Mouse (Mus musculus): ENCODE measurements around the gene Thap7. TPM values are rescaled to one million over a fixed set of nuclear protein-coding genes. Genes with fewer than 3 reads are reported as not detected.
"Not testable (repeated sequence)": the region's sequence is repeated elsewhere in the genome, so short reads cannot be mapped to it uniquely, and the experiment has no call there.

The Thap7 gene
- polyA plus RNA-seq, 1 experiment from 2014 or later = 58.3 TPM

DNA sequence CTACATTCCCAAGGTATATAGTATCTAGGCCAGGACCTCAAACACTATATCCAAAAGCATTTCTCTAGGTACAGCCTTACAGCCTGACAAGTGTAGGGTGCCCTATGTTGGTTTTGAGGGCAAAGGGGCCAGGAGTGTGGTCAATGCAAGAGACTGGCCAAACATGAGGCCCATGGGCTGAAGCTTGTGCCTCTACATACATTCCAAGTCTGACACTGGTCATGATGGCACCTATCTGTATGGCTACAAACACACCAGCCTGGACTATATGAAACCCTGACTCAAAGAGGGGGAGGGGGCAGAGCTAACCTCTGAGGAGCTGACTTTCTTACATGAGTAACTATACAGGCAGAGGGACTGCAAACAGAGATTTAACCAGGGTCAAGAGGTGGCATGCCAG, 3.3 kb downstream of the Thap7 start:
- H3K4me2 ChIP-seq = no peak overlapping the region
- no peak overlapping the region for H3K9ac ChIP-seq
- H3K9me3 ChIP-seq (replicated peaks) = no peaks in the 10 kb centered on the region
- no peak for ATAC-seq
- H3K36me3 ChIP-seq (ENCODE audit: poor library complexity, severe bottlenecking) = peaks cover 62% of the 10 kb centered on the region
- H3K27ac ChIP-seq = no peak overlapping the region
- no peak overlapping the region for H3K4me3 ChIP-seq
- peaks cover 21% of the 10 kb centered on the region for H3K4me1 ChIP-seq
- H3K27me3 ChIP-seq = no peaks in the 10 kb centered on the region

DNA sequence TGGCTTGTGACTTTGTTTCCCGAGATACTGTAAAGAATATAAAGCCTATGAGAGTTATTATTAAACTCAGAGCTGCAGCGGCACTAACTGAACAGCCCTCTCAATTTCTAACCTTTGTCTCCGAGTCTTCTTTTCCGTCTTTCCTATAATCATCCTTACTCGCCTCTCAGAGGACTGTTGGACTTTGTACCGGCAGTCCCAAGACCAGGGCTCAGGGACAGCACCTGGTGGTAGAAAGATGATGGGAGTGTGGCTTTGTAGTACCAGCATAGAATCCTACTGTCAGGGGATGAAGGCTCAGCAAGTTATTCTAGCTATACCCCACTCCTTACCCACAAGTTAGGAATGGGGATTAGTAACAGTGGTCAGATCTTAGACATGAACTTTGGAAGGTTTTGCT, 4.7 kb downstream of the Thap7 start:
- 92% methylated on average over 6 of the region's 6 CpGs for WGBS
- H3K36me3 ChIP-seq (ENCODE audit: poor library complexity, severe bottlenecking) = peaks cover 76% of the 10 kb centered on the region
- no peak overlapping the region for H3K4me3 ChIP-seq
- no peak for ATAC-seq
- peaks cover 10% of the 10 kb centered on the region for H3K4me1 ChIP-seq
- no peak overlapping the region for H3K4me2 ChIP-seq
- no peaks in the 10 kb centered on the region for H3K9me3 ChIP-seq (replicated peaks)
- H3K27ac ChIP-seq = no peak overlapping the region
- no peaks in the 10 kb centered on the region for H3K27me3 ChIP-seq
- no peak overlapping the region for H3K9ac ChIP-seq

DNA sequence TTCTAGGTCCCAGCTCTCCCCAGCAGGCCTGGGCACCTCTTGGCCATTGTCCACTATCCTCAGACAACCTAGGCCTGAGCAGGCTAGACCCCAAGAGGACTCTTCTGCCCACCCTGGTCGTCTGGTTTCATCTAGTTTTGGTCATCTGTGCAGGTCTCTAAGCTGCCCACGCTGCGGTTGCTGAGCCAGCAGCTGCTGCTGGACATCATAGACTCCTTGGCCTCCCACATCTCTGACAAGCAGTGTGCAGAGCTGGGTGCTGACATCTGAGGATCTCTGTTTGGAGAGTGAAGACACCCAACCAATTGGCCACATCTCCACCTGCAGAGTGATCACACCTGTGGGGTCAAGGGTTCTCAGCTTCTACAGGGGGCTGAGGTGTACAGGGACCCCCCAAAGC, 5.4 kb downstream of the Thap7 start:
- Histone ChIP-seq H3K36me3 (ENCODE audit: poor library complexity, severe bottlenecking) (peaks cover 83% of the 10 kb centered on the region), H3K9ac (no peak overlapping the region), H3K4me1 (peaks cover 10% of the 10 kb centered on the region), H3K4me2 (no peak overlapping the region), H3K9me3 (replicated peaks) (no peaks in the 10 kb centered on the region), H3K27me3 (no peaks in the 10 kb centered on the region), H3K4me3 (no peak overlapping the region), H3K27ac (no peak overlapping the region)
- 83% methylated on average over 3 of the region's 3 CpGs for WGBS
- no peak for ATAC-seq

DNA sequence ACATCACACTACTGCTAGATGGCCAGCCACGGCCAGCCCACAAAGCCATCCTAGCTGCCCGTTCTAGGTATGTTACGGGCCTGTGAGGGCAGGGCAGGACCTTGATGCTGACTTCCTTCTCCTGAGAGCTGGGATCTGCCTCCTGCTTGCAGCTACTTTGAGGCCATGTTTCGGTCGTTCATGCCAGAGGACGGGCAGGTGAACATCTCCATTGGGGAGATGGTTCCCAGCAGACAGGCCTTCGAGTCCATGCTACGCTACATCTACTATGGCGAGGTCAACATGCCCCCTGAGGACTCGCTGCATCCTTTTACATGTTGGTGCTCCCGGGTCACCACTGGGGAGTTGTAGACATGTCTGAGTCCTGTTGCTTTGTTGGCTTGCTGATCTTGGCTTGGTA, 6.8 kb downstream of the Thap7 start:
- Histone ChIP-seq H3K36me3 (ENCODE audit: poor library complexity, severe bottlenecking) (peaks cover 97% of the 10 kb centered on the region), H3K9me3 (replicated peaks) (no peaks in the 10 kb centered on the region), H3K27me3 (no peaks in the 10 kb centered on the region), H3K4me3 (no peak overlapping the region), H3K4me1 (no peaks in the 10 kb centered on the region), H3K9ac (no peak overlapping the region), H3K27ac (no peak overlapping the region), H3K4me2 (no peak overlapping the region)
- 91% methylated on average over 11 of the region's 11 CpGs for WGBS
- ATAC-seq = no peak

DNA sequence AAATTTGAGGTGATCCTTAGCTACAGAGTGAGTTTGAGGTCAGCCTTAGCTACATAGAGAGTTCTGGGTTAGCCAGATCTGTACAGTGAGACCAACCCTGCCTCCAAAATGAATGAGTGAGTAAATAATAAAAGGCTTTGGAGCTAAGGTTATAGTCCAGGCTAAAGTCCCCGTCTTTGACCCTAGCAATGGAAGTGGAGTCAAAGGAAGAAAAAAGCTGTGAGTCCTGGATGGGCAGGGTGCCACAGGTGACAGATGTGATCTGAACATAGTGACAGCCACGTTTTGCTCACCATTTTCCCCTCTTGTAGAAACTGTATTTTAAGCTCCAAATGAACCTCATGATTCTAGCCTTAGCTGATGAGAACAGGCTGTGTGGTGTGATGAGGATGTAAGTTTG, 12.0 kb downstream of the Thap7 start:
- no peaks in the 10 kb centered on the region for H3K9me3 ChIP-seq (replicated peaks)
- H3K4me2 ChIP-seq = no peak overlapping the region
- H3K27ac ChIP-seq = no peak overlapping the region
- H3K36me3 ChIP-seq (ENCODE audit: poor library complexity, severe bottlenecking) = peaks cover 99% of the 10 kb centered on the region
- no peaks in the 10 kb centered on the region for H3K4me1 ChIP-seq
- no peaks in the 10 kb centered on the region for H3K27me3 ChIP-seq
- H3K9ac ChIP-seq = no peak overlapping the region
- H3K4me3 ChIP-seq = no peak overlapping the region
- ATAC-seq = no peak
- WGBS = 93% methylated on average over 2 of the region's 2 CpGs

DNA sequence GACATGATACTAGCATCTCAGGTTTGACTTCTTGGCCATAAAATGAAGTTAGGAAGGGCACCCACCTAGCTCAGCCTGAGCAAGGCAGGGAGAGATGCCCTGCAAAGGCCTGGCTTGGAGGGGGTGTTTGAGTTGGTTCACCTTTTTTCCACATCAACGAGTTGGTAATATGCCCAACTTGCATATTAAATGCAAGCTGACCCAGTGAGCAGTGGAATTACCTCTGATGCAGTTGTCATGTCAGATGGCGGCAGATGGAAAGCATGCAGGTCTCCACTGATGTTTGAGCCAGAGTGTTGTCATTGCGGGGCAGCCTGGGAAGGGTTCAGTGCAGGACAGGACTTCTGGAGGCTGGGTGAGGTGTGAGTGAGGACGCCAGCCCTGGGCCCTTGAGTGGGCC, 19.5 kb downstream of the Thap7 start:
- Histone ChIP-seq H3K9ac (no peak overlapping the region; the same call in 1 of the 2 replicates), H3K4me3 (no peak overlapping the region), H3K4me2 (no peak overlapping the region), H3K27me3 (0 out of 2 replicates have a peak, but pooled peaks cover 1% of the 10 kb centered on the region), H3K9me3 (replicated peaks) (no peaks in the 10 kb centered on the region), H3K36me3 (ENCODE audit: poor library complexity, severe bottlenecking) (peaks cover 51% of the 10 kb centered on the region), H3K4me1 (peaks cover 18% of the 10 kb centered on the region), H3K27ac (no peak overlapping the region)
- 93% methylated on average over 4 of the region's 4 CpGs for WGBS
- ATAC-seq = no peak

DNA sequence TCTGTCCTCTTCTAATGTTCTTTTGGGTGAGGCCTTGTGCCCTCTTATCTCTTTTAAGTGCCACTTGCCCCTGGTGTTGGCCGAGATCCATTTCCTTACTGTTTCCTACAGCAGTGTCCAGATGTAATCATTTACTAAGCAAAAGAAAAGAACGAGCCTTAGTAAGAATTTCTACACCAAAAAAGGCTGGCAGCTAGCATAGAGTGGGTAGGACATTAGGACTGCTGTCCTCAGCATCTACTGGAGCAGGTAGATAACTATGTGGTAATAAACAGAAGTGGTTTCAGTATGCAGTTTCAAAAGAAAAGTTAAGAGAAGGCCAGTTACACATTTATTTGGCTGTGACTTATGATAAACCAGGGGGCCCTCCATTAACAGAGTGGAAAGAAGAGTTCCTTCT, 20.2 kb downstream of the Thap7 start:
- Histone ChIP-seq H3K4me3 (no peak overlapping the region), H3K9ac (0 out of 2 replicates have a peak overlapping the region, but pooled peaks have one; percentile 27), H3K27ac (no peak overlapping the region), H3K27me3 (0 out of 2 replicates have a peak, but pooled peaks cover 3% of the 10 kb centered on the region), H3K4me2 (no peak overlapping the region), H3K9me3 (replicated peaks) (no peaks in the 10 kb centered on the region), H3K4me1 (peaks cover 18% of the 10 kb centered on the region), H3K36me3 (ENCODE audit: poor library complexity, severe bottlenecking) (peaks cover 44% of the 10 kb centered on the region)
- ATAC-seq = no peak
- WGBS = 91% methylated on average over 2 of the region's 2 CpGs

DNA sequence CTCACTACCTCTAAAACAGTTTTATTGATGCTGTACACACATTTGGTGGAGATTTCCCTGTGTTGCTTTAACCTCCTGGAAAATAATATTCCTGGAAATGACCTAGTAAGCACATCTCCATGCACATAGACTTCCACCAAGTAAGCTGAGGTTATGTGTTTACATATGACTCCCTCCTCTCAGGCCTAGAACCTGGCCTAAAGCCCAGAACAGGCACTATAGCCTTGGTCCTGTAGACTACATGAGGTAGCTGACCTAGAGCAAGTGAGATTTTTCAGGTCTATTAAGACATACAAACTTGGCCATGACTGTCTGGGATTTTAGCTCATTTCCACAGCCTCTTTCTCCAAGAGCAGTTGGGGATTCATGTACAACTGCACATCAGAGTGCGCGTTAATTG, 20.8 kb downstream of the Thap7 start:
- WGBS = 97% methylated on average over 2 of the region's 2 CpGs
- no peak for ATAC-seq
- Histone ChIP-seq H3K9me3 (replicated peaks) (no peaks in the 10 kb centered on the region), H3K4me3 (peak overlapping the region; percentile 66), H3K4me2 (peak overlapping the region; percentile 83), H3K4me1 (peaks cover 18% of the 10 kb centered on the region), H3K27me3 (0 out of 2 replicates have a peak, but pooled peaks cover 3% of the 10 kb centered on the region), H3K27ac (no peak overlapping the region), H3K9ac (peak overlapping the region; percentile 85; the same call in 1 of the 2 replicates), H3K36me3 (ENCODE audit: poor library complexity, severe bottlenecking) (peaks cover 38% of the 10 kb centered on the region)

DNA sequence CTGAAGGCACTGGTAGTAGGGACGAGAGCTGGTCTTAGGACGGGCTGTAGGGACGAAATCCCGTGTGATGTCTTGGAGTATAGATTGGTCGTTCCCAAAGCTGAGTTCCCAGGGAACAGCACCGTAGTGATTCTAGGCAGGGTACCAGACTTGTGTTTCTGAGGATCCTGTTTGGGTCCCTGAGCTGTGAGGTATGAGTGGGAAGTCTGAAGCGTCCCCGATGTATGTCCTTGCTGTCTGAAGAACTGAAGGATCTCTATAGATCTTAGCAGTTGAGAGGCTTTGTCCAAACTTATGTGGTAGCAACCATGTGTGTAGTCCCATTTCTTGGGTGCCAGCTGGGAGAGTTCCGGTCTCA, 21.7 kb downstream of the Thap7 start:
- H3K4me3 ChIP-seq = peak overlapping the region; percentile 66
- 0 out of 2 replicates have a peak, but pooled peaks cover 3% of the 10 kb centered on the region for H3K27me3 ChIP-seq
- no peaks in the 10 kb centered on the region for H3K9me3 ChIP-seq (replicated peaks)
- peaks cover 29% of the 10 kb centered on the region for H3K36me3 ChIP-seq (ENCODE audit: poor library complexity, severe bottlenecking)
- H3K9ac ChIP-seq = peak overlapping the region; percentile 85
- no peak; the same call in 1 of the 2 replicates for ATAC-seq
- peak overlapping the region; percentile 83 for H3K4me2 ChIP-seq
- H3K27ac ChIP-seq = peak overlapping the region; percentile 31; the same call in 1 of the 2 replicates
- H3K4me1 ChIP-seq = peaks cover 18% of the 10 kb centered on the region
- WGBS = 9% methylated on average over 9 of the region's 9 CpGs

DNA sequence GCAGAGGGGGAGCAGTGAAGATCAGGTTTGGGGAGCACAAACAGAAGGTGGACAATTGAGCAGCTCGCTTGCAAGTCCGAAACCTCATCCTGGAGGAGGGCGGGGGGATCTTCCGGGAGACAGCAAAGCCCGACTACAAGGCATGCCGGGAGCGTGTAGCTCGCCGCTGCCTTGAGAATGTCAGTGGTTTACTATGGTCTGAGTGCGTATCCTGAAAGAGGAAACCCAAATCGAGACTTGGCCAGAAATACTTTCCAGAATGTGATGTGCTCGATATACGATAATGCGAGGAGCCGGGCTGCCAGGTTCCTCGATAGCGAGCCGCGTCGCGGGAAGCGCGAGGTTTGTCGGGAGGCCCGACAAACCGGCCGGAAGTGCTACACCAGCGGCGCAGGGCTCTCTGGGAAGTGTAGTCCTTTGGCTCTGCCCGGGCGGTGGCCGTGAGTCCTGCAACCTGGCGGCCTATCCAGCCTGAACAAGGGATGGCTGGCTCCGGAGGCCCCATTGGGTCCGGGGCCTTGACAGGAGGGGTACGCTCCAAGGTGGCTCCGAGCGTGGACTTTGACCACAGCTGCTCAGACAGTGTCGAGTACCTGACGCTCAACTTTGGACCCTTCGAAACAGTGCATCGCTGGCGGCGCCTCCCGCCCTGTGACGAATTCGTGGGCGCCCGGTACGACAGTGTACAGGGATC, 22.2 kb downstream of the Thap7 start, which contains the start of gene Lztr1:
Lztr1 (plus strand) TSS at position 143 of the 694 bp plus-strand sequence.
- Histone ChIP-seq H3K9ac (peak within 1 kb of the TSS; percentile 85), H3K4me1 (peaks cover 18% of the 10 kb centered on the region), H3K27ac (peak within 1 kb of the TSS; percentile 83), H3K27me3 (0 out of 2 replicates have a peak, but pooled peaks cover 3% of the 10 kb centered on the region), H3K4me3 (peak within 1 kb of the TSS; percentile 66), H3K36me3 (ENCODE audit: poor library complexity, severe bottlenecking) (peaks cover 24% of the 10 kb centered on the region), H3K9me3 (replicated peaks) (no peaks in the 10 kb centered on the region), H3K4me2 (peak within 1 kb of the TSS; percentile 83)
- peak; percentile 98 for ATAC-seq
- WGBS = under 1% methylated on average over 50 of the region's 50 CpGs

DNA sequence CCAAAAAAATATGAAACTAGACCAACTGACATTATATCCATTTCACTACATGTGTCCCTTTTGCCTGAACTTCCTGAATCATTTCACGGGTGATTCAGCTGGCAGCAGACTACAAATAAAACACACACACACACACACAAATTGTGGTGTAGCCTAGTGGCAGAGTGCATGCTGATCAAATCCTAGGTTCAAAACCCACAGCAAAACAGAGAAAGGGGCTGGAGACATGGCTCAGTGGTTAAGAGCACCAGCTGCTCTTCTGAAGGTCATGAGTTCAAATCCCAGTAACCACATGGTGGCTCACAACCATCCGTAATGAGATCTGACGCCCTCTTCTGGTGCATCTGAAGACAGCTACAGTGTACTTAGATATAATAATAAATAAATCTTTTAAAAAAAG, 22.9 kb downstream of the Thap7 start:
- not testable (repeated sequence) for H3K27me3 ChIP-seq; ATAC-seq; H3K9me3 ChIP-seq (replicated peaks)
- H3K4me1 ChIP-seq = peaks cover 18% of the 10 kb centered on the region
- H3K36me3 ChIP-seq (ENCODE audit: poor library complexity, severe bottlenecking) = peaks cover 17% of the 10 kb centered on the region
- peak overlapping the region; percentile 85 for H3K9ac ChIP-seq
- WGBS = 32% methylated on average over 3 of the region's 3 CpGs
- peak overlapping the region; percentile 83 for H3K27ac ChIP-seq
- H3K4me2 ChIP-seq = peak overlapping the region; percentile 83
- peak overlapping the region; percentile 66 for H3K4me3 ChIP-seq

DNA sequence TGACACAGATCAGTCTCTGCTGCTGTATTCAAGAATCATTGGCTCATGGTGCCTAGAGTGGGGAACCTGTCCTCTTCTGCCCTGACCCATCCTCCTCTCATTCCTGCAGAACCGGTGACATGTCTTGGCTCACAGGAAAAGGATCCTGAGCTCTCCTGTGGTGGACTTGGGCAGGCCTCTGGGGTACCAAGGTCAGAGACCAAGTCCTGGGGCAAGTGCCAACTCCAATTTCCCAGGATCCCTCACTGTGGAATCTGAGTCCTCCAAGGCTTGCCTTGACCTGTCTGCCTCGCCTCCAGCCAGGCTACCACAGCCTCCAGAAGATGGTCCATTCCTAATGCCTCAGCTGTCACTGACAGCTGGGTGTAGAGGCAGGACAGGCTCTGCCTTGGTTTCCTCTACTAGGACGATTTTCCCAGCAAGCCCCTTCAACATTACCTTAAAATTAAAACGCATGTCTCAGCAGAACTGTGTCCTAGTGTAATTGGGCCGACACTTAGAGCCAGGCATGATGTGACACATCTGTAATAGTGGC, 23.9 kb downstream of the Thap7 start:
- 0 out of 2 replicates have a peak, but pooled peaks cover 3% of the 10 kb centered on the region for H3K27me3 ChIP-seq
- peaks cover 8% of the 10 kb centered on the region for H3K36me3 ChIP-seq (ENCODE audit: poor library complexity, severe bottlenecking)
- WGBS = 81% methylated on average over 5 of the region's 5 CpGs
- peaks cover 18% of the 10 kb centered on the region for H3K4me1 ChIP-seq
- no peaks in the 10 kb centered on the region for H3K9me3 ChIP-seq (replicated peaks)
- no peak overlapping the region for H3K4me2 ChIP-seq
- H3K27ac ChIP-seq = no peak overlapping the region
- no peak overlapping the region for H3K9ac ChIP-seq
- no peak for ATAC-seq
- H3K4me3 ChIP-seq = no peak overlapping the region

Measured in forebrain, embryonic 13.5 days (tissue).